Mouse (Mus musculus) ES-Bruce4 (cell line): Measurements from ENCODE around the gene Tas1r1.

ENCODE experiments used
- CTCF ChIP-seq: IDR thresholded peaks from one replicate; pipeline ENCODE4 v1.8.1; 2011; ENCODE audit warnings: low read depth, low read length
- POLR2A ChIP-seq: IDR thresholded peaks from one replicate; pipeline ENCODE4 v1.8.1; 2011; ENCODE audit warnings: low read length; ENCODE audit not compliant: insufficient read depth

- TF ChIP-seq POLR2A (no peak), CTCF (no peak)
Measured at GRCm38 (mm10) chr4:151983560-151983959, 54.8 kb downstream of the Tas1r1 start.
